21 mouse cellular contexts compared by ENCODE assay signal in genomic region chr6:99217155-99217554, GRCm38 (mm10).
DNase-seq lines count a peak whose midpoint lies in the region; ATAC-seq and TF ChIP-seq lines count a peak whose summit lies in the region.
"Had no signal": no experiment of that assay in that cellular context is flagged by ENCODE, and none has a peak within 500 bp of the region (broad histone marks: within the 10 kb centered on the region; RNA-seq: fewer than 3 reads in every experiment).

No protein-coding gene starts in this region.

- TF ChIP-seq CTCF in embryonic fibroblast, embryonic 13.5 days (IDR thresholded peaks at IDR 0.05; ENCODE audit: borderline replicate concordance, insufficient read depth, low read length) = no peak
- TF ChIP-seq CTCF in intestine, postnatal 0 days (IDR thresholded peaks at IDR 0.05; ENCODE audit: low read depth) = no peak

- WGBS in hindbrain, embryonic 12.5 days = 61% methylated on average over 6 of the region's 7 CpGs
- 76% methylated on average over 6 of the region's 7 CpGs for WGBS in hindbrain, embryonic 14.5 days
- WGBS in midbrain, embryonic 11.5 days = 77% methylated on average over 7 of the region's 7 CpGs
- WGBS in midbrain, embryonic 15.5 days = 76% methylated on average over 7 of the region's 7 CpGs
- WGBS in intestine, postnatal 0 days = 90% methylated on average over 7 of the region's 7 CpGs

- H3K4me3 ChIP-seq in hindbrain, embryonic 12.5 days = no peak overlapping the region
- H3K4me3 ChIP-seq in hindbrain, embryonic 14.5 days (replicated peaks; ENCODE audit: low read length) = no peak overlapping the region
- no peak overlapping the region for H3K4me3 ChIP-seq in midbrain, embryonic 11.5 days (ENCODE audit: low read depth, low read length)
- no peak overlapping the region for H3K4me3 ChIP-seq in midbrain, embryonic 15.5 days
- H3K4me3 ChIP-seq in embryonic fibroblast, embryonic 13.5 days (ENCODE audit: insufficient read depth, low read length) = no peak overlapping the region
- no peak overlapping the region for H3K4me3 ChIP-seq in intestine, postnatal 0 days (ENCODE audit: low read depth, low read length)
- H3K4me3 ChIP-seq: embryonic facial prominence, embryonic 13.5 days; heart, embryonic 13.5 days had no signal

- H3K9ac ChIP-seq in hindbrain, embryonic 12.5 days = no peak overlapping the region
- H3K9ac ChIP-seq in hindbrain, embryonic 14.5 days = no peak overlapping the region
- no peak overlapping the region for H3K9ac ChIP-seq in midbrain, embryonic 11.5 days (ENCODE audit: low read length)
- no peak overlapping the region for H3K9ac ChIP-seq in midbrain, embryonic 15.5 days
- no peak overlapping the region for H3K9ac ChIP-seq in intestine, postnatal 0 days (ENCODE audit: low read depth, low read length)
- H3K9ac ChIP-seq: embryonic facial prominence, embryonic 13.5 days; heart, embryonic 13.5 days had no signal

- no peaks in the 10 kb centered on the region for H3K9me3 ChIP-seq in hindbrain, embryonic 12.5 days (replicated peaks)
- no peaks in the 10 kb centered on the region for H3K9me3 ChIP-seq in hindbrain, embryonic 14.5 days (ENCODE audit: control insufficient read depth, low read length)
- no peaks in the 10 kb centered on the region for H3K9me3 ChIP-seq in midbrain, embryonic 11.5 days (ENCODE audit: control insufficient read depth, low read length)
- H3K9me3 ChIP-seq in midbrain, embryonic 15.5 days = no peaks in the 10 kb centered on the region
- H3K9me3 ChIP-seq in intestine, postnatal 0 days (ENCODE audit: control insufficient read depth) = no peaks in the 10 kb centered on the region
- H3K9me3 ChIP-seq: embryonic facial prominence, embryonic 13.5 days; heart, embryonic 13.5 days had no signal

- peak; percentile 29; the same call in 1 of the 2 replicates for ATAC-seq in hindbrain, embryonic 12.5 days (ENCODE audit: low FRiP score)
- no peak for ATAC-seq in hindbrain, embryonic 14.5 days (ENCODE audit: low FRiP score)
- no peak for ATAC-seq in midbrain, embryonic 11.5 days (ENCODE audit: low FRiP score)
- no peak for ATAC-seq in midbrain, embryonic 15.5 days (replicated peaks)
- ATAC-seq in intestine, postnatal 0 days = no peak
- ATAC-seq: forebrain, embryonic 14.5 days; hindbrain, postnatal 0 days had no signal

- peaks cover 3% of the 10 kb centered on the region; the same call in 1 of the 2 replicates for H3K4me1 ChIP-seq in hindbrain, embryonic 12.5 days
- H3K4me1 ChIP-seq in hindbrain, embryonic 14.5 days (replicated peaks; ENCODE audit: control insufficient read depth, insufficient read depth, low read length) = no peaks in the 10 kb centered on the region
- H3K4me1 ChIP-seq in midbrain, embryonic 11.5 days (ENCODE audit: control insufficient read depth, insufficient read depth, low read length) = peaks cover 2% of the 10 kb centered on the region; the same call in 1 of the 2 replicates
- no peaks in the 10 kb centered on the region for H3K4me1 ChIP-seq in midbrain, embryonic 15.5 days
- peaks cover 19% of the 10 kb centered on the region for H3K4me1 ChIP-seq in embryonic fibroblast, embryonic 13.5 days (ENCODE audit: control insufficient read depth, insufficient read depth, low read length)
- no peaks in the 10 kb centered on the region for H3K4me1 ChIP-seq in intestine, postnatal 0 days (replicated peaks; ENCODE audit: control insufficient read depth, insufficient read depth, low read length)
- H3K4me1 ChIP-seq: embryonic facial prominence, embryonic 13.5 days had no signal

- no peak for TF ChIP-seq POLR2A in embryonic fibroblast, embryonic 13.5 days (IDR thresholded peaks at IDR 0.05; ENCODE audit: low read depth, low read length)

- DNase-seq in hindbrain, embryonic 14.5 days (ENCODE audit: low spot score) = no peak
- DNase-seq in midbrain, embryonic 11.5 days (ENCODE audit: low spot score, missing footprints) = peak; percentile 84
- peak; percentile 16 for DNase-seq in thymus, postnatal 0 days (ENCODE audit: low spot score)
- DNase-seq in thymus, postnatal 25 days = no peak
- DNase-seq: adrenal gland, adult 2 months; adrenal gland, postnatal 25 days; cerebellum, adult 18-20 months; cerebellum, adult 9-11 months; cerebellum, postnatal 36 days; gastrocnemius, postnatal 36 days; heart, adult 11 months; heart, postnatal 10 days had no signal

- H3K27ac ChIP-seq in hindbrain, embryonic 12.5 days = no peak overlapping the region
- H3K27ac ChIP-seq in hindbrain, embryonic 14.5 days = no peak overlapping the region
- H3K27ac ChIP-seq in midbrain, embryonic 11.5 days (ENCODE audit: low read depth, low read length) = no peak overlapping the region
- H3K27ac ChIP-seq in midbrain, embryonic 15.5 days = no peak overlapping the region
- H3K27ac ChIP-seq in embryonic fibroblast, embryonic 13.5 days (ENCODE audit: insufficient read depth, low read length) = peak overlapping the region; percentile 62; the same call in 1 of the 2 replicates
- no peak overlapping the region for H3K27ac ChIP-seq in intestine, postnatal 0 days (ENCODE audit: low read depth, low read length)
- H3K27ac ChIP-seq: embryonic facial prominence, embryonic 13.5 days; heart, embryonic 13.5 days; hindbrain, postnatal 0 days had no signal

- H3K4me2 ChIP-seq in hindbrain, embryonic 12.5 days (replicated peaks) = no peak overlapping the region
- H3K4me2 ChIP-seq in hindbrain, embryonic 14.5 days (replicated peaks) = no peak overlapping the region
- H3K4me2 ChIP-seq in midbrain, embryonic 11.5 days = no peak overlapping the region
- no peak overlapping the region for H3K4me2 ChIP-seq in midbrain, embryonic 15.5 days
- no peak overlapping the region for H3K4me2 ChIP-seq in intestine, postnatal 0 days (replicated peaks; ENCODE audit: low read depth)
- H3K4me2 ChIP-seq: embryonic facial prominence, embryonic 13.5 days; heart, embryonic 13.5 days had no signal

- H3K27me3 ChIP-seq in hindbrain, embryonic 12.5 days = no peaks in the 10 kb centered on the region
- no peaks in the 10 kb centered on the region for H3K27me3 ChIP-seq in hindbrain, embryonic 14.5 days (ENCODE audit: control insufficient read depth, insufficient read depth, low read length)
- H3K27me3 ChIP-seq in midbrain, embryonic 11.5 days (ENCODE audit: control insufficient read depth, insufficient read depth, low read length) = no peaks in the 10 kb centered on the region
- no peaks in the 10 kb centered on the region for H3K27me3 ChIP-seq in midbrain, embryonic 15.5 days (replicated peaks)
- H3K27me3 ChIP-seq in intestine, postnatal 0 days (replicated peaks; ENCODE audit: control insufficient read depth, insufficient read depth, low read length) = no peaks in the 10 kb centered on the region
- H3K27me3 ChIP-seq: CH12.LX; embryonic facial prominence, embryonic 13.5 days; heart, embryonic 13.5 days had no signal

- no peaks in the 10 kb centered on the region for H3K36me3 ChIP-seq in hindbrain, embryonic 12.5 days
- no peaks in the 10 kb centered on the region for H3K36me3 ChIP-seq in hindbrain, embryonic 14.5 days (replicated peaks; ENCODE audit: control insufficient read depth, insufficient read depth)
- no peaks in the 10 kb centered on the region for H3K36me3 ChIP-seq in midbrain, embryonic 11.5 days (ENCODE audit: control insufficient read depth, insufficient read depth, low read length)
- no peaks in the 10 kb centered on the region for H3K36me3 ChIP-seq in midbrain, embryonic 15.5 days (replicated peaks)
- H3K36me3 ChIP-seq in intestine, postnatal 0 days (ENCODE audit: control insufficient read depth, insufficient read depth) = peaks cover 5% of the 10 kb centered on the region; the same call in 1 of the 2 replicates
- H3K36me3 ChIP-seq: embryonic facial prominence, embryonic 13.5 days had no signal

Comparison
In these comparisons a context has a peak if more than half of its experiments do, and no peak if none do; other contexts are left out.
1. DNase-seq: peak in midbrain, embryonic 11.5 days (single experiment) and thymus, postnatal 0 days (single experiment); none in hindbrain, embryonic 14.5 days (single experiment) and thymus, postnatal 25 days (single experiment).